Mouse (Mus musculus) hindbrain, embryonic 12.5 days (tissue): ENCODE data around the gene Ercc8. TPM values are rescaled to one million over a fixed set of nuclear protein-coding genes. Genes with fewer than 3 reads are reported as not detected.

Source experiments
- ATAC-seq: fragments of 200-750 bp; cut with Nextera tagmentation; 2 replicates; pipeline ENCODE4 v1.8.0; 2017; ENCODE audit warnings: moderate TSS enrichment; ENCODE audit not compliant: low FRiP score
- H3K27ac ChIP-seq: fragments of 300-500 bp; sonication (generic); 2 replicates; pipeline ENCODE4 v1.5.1; 2016; ENCODE audit warnings: mild to moderate bottlenecking
- H3K27me3 ChIP-seq: fragments of 300-500 bp; sonication (generic); 2 replicates; pipeline ENCODE4 v1.6.1; 2016; ENCODE audit warnings: mild to moderate bottlenecking
- H3K36me3 ChIP-seq: fragments of 300-500 bp; sonication (generic); 2 replicates; pipeline ENCODE4 v1.6.1; 2016; ENCODE audit warnings: mild to moderate bottlenecking
- H3K4me1 ChIP-seq: fragments of 300-500 bp; sonication (generic); 2 replicates; pipeline ENCODE4 v1.6.1; 2016
- H3K4me2 ChIP-seq: fragments of 300-500 bp; sonication (generic); replicated peaks from 2 replicates; pipeline ENCODE4 v1.6.1; 2016; ENCODE audit warnings: mild to moderate bottlenecking
- H3K4me3 ChIP-seq: fragments of 300-500 bp; sonication (generic); 2 replicates; pipeline ENCODE4 v1.5.1; 2016; ENCODE audit warnings: mild to moderate bottlenecking
- H3K9ac ChIP-seq: fragments of 300-500 bp; sonication (generic); 2 replicates; pipeline ENCODE4 v1.6.1; 2016; ENCODE audit warnings: mild to moderate bottlenecking, moderate library complexity
- H3K9me3 ChIP-seq: fragments of 300-500 bp; sonication (generic); replicated peaks from 2 replicates; pipeline ENCODE4 v1.6.1; 2016; ENCODE audit warnings: mild to moderate bottlenecking
- WGBS: fragments of 180-500 bp; shearing (Covaris S2); methylation state at CpG from one replicate; pipeline ENCODE4 v1.1.7; 2016; 5-methylcytosine and 5-hydroxymethylcytosine counted together
- polyA plus RNA-seq: library from polyadenylated mRNA; unstranded; fragments of >200 nt; fragmentation: Nextera tagmentation; extraction: Ambion mirVana; gene quantifications from 2 replicates; pipeline ENCODE4 v1.2.1, GENCODE M21; 2016

Ercc8 gene
- polyA plus RNA-seq, 1 experiment from 2014 or later = 21.5 TPM

DNA sequence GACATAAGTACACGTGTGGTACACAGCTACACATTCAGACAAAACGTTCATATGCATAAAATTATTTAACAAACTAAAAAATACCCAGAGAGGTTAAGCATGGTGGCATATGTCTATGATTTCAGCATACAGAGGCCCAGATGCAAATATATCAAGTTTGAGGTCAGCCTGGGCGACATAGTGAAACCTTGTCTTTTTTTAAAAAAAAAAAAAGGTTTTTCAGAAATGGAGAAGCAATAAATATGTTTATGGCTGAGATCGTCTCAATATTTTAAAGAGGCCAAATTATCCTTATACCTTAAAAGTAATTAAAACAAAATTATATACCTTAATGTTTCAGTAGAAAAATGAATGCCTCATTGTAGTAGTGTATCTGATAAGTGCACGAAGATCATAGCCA is 49.6 kb downstream of the Ercc8 start:
- Histone ChIP-seq H3K36me3 (no peaks in the 10 kb centered on the region), H3K27ac (no peak overlapping the region), H3K9ac (no peak overlapping the region), H3K4me3 (no peak overlapping the region), H3K9me3 (no peaks in the 10 kb centered on the region), H3K4me2 (no peak overlapping the region), H3K4me1 (no peaks in the 10 kb centered on the region), H3K27me3 (peaks cover under 1% of the 10 kb centered on the region; the same call in 1 of the 2 replicates)
- no peak for ATAC-seq
- WGBS = 77% methylated on average over 5 of the region's 5 CpGs

DNA sequence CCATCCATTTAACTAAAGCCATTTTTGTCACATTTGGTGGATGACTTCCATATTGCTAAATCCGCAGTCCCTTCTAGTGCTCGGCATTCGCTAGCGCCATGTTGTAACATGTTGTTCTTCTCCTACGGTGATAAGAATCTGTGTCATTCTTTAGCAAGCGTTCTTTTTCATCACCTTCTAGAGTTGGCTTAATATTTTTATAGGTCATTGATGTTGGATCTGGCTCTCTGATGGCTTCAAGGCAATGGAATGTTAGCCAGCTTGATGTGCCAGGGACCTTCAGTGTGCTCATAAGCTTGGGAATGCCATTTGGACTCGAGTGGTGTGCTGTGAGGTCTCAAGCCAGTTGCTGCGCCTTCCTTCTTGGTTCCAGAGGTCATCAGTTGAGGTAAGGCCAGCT is 52.4 kb downstream of the Ercc8 start:
- Histone ChIP-seq H3K4me3 (no peak overlapping the region), H3K9ac (no peak overlapping the region), H3K4me2 (no peak overlapping the region), H3K27me3 (peaks cover 27% of the 10 kb centered on the region), H3K9me3 (no peaks in the 10 kb centered on the region), H3K4me1 (peaks cover 7% of the 10 kb centered on the region; the same call in 1 of the 2 replicates), H3K27ac (no peak overlapping the region), H3K36me3 (no peaks in the 10 kb centered on the region)
- WGBS = 93% methylated on average over 8 of the region's 8 CpGs
- no peak for ATAC-seq

DNA sequence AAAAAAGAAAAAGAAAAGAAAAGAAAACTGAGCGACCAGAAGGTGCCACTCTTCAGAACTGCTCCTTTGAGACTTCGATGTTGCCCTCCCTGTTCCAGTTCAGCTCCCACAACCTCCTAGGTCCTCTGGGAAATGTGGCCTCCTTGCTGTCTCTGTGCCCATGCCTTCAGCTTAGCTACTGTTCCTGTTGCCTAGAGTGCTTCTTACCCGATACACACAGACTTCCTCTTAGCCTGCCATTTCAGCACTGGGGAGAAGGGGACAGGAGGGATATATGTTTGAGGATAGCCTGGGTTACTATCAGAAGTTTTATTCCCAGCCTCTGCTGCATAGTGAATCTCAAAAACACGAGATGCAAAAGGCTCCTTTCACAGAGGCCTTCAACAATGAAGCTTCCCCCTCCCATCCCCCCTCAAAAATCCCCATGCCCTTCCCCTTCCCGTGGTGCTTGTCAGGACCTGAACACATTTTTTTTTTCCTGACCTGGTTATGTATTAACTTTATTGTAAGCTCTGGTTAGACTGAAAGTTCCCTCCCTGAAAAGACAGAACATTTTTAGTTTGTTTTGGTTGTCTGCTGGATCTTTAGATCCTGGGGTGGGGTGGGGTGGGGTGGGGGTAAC is 54.0 kb downstream of the Ercc8 start:
- Histone ChIP-seq H3K27me3 (peaks cover 34% of the 10 kb centered on the region), H3K36me3 (no peaks in the 10 kb centered on the region), H3K4me1 (peaks cover 7% of the 10 kb centered on the region; the same call in 1 of the 2 replicates), H3K9me3 (no peaks in the 10 kb centered on the region), H3K4me3 (no peak overlapping the region), H3K9ac (no peak overlapping the region), H3K4me2 (no peak overlapping the region), H3K27ac (no peak overlapping the region)
- WGBS = 50% methylated on average over 5 of the region's 5 CpGs
- no peak for ATAC-seq

DNA sequence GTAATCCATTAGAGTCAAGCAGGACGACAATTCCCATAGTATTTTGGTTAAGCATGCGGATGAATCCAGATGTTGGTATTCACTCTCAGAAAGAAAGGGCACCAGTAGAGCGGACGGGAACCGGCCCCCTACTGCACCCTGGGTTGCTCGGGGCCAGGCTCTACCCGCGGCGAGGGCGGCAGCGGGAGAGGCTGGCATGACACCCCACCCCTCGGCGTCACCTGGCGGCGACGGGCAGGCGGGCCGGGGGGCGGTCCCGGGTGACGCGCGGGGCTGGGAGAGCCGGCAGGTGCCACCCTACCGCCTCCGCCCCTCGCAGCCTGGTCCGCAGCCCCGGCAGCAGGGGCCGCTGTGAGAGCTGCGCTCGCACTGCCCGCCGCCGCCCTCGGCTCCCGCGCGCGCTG is 55.6 kb downstream of the Ercc8 start, which contains the start of gene Elovl7:
Elovl7 (plus strand) TSS at position 324 of the 404 bp plus-strand sequence.
- Histone ChIP-seq H3K4me3 (peak within 1 kb of the TSS; percentile 76), H3K4me1 (peaks cover 7% of the 10 kb centered on the region; the same call in 1 of the 2 replicates), H3K4me2 (peak within 1 kb of the TSS; percentile 100), H3K36me3 (no peaks in the 10 kb centered on the region), H3K9ac (peak within 1 kb of the TSS; percentile 70), H3K27ac (no peak within 1 kb of the TSS), H3K9me3 (no peaks in the 10 kb centered on the region), H3K27me3 (peaks cover 46% of the 10 kb centered on the region)
- ATAC-seq = peak; percentile 89
- WGBS = under 1% methylated on average over 25 of the region's 40 CpGs

DNA sequence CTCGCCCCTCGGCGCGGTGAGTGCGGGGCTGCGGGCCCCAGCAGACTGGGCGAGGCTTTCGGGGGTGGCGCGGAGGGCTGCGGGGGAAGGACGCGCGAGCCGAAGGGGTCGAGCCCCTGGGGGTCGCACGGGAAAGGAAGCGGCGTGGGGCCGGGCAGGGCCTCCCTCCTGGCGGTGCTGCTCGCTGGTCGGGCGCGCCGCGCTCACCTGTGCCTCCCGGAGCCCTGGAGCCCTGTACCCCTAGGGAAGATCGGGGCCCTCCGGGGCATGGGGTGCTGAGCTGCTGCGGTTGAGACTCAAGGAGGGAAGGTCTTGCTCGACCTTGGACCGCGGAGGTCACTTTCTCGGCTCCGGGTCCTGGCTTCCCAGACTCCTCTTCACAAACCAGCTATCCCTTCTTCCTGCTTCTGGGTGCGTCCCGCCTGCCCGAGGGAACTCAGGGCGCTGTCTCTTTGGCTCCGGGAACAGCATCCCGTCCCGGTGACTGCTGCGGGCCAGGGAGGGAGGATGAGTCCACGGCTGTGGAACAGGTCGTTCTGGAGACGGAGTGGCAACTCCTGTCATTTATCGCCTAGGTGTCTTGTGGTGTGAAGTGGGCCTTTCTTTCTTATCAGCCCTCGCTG is 56.1 kb downstream of the Ercc8 start:
- no peaks in the 10 kb centered on the region for H3K9me3 ChIP-seq
- H3K9ac ChIP-seq = peak overlapping the region; percentile 70
- peak overlapping the region; percentile 76 for H3K4me3 ChIP-seq
- H3K27me3 ChIP-seq = peaks cover 46% of the 10 kb centered on the region
- H3K4me2 ChIP-seq = peak overlapping the region; percentile 100
- H3K36me3 ChIP-seq = no peaks in the 10 kb centered on the region
- peaks cover 7% of the 10 kb centered on the region; the same call in 1 of the 2 replicates for H3K4me1 ChIP-seq
- no peak overlapping the region for H3K27ac ChIP-seq
- peak; percentile 79 for ATAC-seq
- under 1% methylated on average over 38 of the region's 50 CpGs for WGBS

DNA sequence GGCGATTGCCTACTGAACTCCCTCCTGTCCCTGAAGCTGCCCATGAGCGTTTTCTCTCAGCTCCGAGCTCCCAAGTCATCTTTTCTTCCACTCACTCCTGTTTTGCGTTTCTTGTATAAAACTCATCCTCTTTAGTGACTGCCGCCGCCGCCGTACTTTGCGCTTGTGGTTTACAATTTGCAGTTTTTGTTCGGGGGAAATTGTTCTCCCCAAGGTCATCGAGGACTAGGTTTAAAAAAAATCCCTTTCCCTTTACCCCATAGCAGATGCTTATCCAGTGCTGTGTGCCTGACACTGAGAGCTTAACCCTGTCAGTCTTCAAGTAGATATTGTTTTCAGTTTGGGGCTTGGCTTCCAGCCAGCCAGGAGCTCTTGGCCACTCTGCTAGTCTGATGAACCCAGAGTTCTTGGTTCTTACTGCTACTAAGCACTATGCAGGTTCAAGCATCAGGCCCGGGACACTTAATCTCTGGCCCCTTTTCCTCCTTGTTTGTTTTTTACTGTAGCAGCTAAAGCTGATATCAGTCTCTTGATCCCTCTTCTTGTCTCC is 56.8 kb downstream of the Ercc8 start:
- Histone ChIP-seq H3K4me2 (peak overlapping the region; percentile 100), H3K9ac (0 out of 2 replicates have a peak overlapping the region, but pooled peaks have one; percentile 70), H3K27me3 (peaks cover 46% of the 10 kb centered on the region), H3K4me3 (peak overlapping the region; percentile 76), H3K36me3 (no peaks in the 10 kb centered on the region), H3K9me3 (no peaks in the 10 kb centered on the region), H3K27ac (no peak overlapping the region), H3K4me1 (peaks cover 7% of the 10 kb centered on the region; the same call in 1 of the 2 replicates)
- ATAC-seq = no peak
- 5% methylated on average over 12 of the region's 12 CpGs for WGBS

DNA sequence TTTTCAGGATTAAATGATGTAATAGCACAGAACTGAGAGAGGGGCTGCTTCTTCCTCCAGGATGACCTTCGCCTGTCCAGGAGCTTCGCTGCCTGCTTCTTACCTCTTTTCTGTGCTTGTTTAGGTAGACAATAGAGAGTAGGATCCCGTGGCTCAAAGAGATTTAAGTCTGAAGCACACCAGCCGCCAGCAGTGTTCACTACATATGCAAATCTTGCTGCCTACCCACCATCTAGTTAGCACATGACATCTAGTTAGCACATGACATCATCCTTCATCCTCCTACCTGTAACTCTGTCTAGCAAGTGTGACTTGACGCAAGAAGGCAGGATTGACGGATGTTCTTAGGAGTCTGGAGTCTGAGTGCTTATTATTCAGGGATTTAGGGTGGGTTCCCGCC is 61.2 kb downstream of the Ercc8 start:
- no peak for ATAC-seq
- Histone ChIP-seq H3K4me1 (peaks cover 6% of the 10 kb centered on the region; the same call in 1 of the 2 replicates), H3K27ac (no peak overlapping the region), H3K9ac (no peak overlapping the region), H3K27me3 (peaks cover 31% of the 10 kb centered on the region), H3K4me2 (no peak overlapping the region), H3K9me3 (no peaks in the 10 kb centered on the region), H3K36me3 (no peaks in the 10 kb centered on the region), H3K4me3 (no peak overlapping the region)
- WGBS = 78% methylated on average over 7 of the region's 7 CpGs

DNA sequence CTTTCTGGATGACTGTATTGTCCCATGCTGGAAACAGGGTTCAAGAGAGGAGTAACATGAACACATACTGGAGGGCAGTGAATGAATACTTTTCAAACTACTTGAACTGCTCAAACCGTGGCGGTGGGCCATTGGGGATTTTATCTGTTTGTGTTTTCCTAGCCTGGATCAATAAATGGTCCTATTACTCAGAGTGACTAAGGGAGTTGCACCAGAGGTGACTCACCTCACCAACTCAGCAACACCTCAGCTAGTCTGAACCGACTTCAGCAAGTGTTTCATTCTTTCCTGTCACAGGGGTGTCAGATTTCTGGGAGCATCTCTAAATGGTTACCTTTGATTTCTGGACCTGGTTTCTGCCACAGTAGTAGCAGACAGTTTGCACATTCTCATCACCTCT is 70.7 kb downstream of the Ercc8 start:
- Histone ChIP-seq H3K27me3 (no peaks in the 10 kb centered on the region), H3K4me3 (no peak overlapping the region), H3K9me3 (no peaks in the 10 kb centered on the region), H3K36me3 (no peaks in the 10 kb centered on the region), H3K27ac (no peak overlapping the region), H3K9ac (no peak overlapping the region), H3K4me2 (no peak overlapping the region), H3K4me1 (no peaks in the 10 kb centered on the region)
- no peak for ATAC-seq
- 81% methylated on average over 3 of the region's 3 CpGs for WGBS

DNA sequence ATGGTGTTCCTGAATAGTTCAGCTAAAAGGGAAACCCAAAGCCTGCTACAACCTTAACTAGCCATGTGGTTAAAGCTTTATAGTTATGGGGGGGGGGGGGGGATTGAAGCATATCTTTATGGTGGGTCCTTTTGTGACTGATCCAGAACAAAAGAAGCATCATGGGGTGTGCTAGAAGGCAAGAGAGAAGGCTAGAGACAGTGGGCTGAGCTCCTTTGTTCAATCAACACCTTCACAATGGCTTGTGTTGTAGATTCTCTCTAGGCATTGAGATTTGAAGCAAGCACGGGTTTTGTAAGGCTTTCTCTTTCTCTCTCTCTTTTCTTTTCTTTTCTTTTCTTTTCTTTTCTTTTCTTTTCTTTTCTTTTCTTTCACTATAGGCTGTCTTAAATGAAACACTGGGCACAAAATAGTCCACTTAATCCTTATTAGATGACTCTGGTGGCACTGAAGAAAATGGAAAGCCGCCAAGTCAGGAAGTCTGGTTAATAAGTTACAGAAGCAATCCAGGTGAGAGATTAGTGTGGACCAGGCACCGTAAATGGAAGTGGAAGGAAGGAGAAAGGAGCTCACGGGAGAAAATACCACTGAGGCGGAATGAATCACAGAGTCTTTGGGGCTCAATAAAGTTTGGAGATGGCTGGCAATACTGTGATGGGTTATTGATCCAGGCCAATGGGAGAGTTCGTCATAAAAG is 71.3 kb downstream of the Ercc8 start:
- no peaks in the 10 kb centered on the region for H3K27me3 ChIP-seq
- no peaks in the 10 kb centered on the region for H3K36me3 ChIP-seq
- H3K9me3 ChIP-seq = no peaks in the 10 kb centered on the region
- WGBS = 62% methylated on average over 6 of the region's 6 CpGs
- no peak overlapping the region for H3K27ac ChIP-seq
- H3K4me3 ChIP-seq = no peak overlapping the region
- H3K9ac ChIP-seq = no peak overlapping the region
- no peaks in the 10 kb centered on the region for H3K4me1 ChIP-seq
- ATAC-seq = no peak
- H3K4me2 ChIP-seq = no peak overlapping the region

DNA sequence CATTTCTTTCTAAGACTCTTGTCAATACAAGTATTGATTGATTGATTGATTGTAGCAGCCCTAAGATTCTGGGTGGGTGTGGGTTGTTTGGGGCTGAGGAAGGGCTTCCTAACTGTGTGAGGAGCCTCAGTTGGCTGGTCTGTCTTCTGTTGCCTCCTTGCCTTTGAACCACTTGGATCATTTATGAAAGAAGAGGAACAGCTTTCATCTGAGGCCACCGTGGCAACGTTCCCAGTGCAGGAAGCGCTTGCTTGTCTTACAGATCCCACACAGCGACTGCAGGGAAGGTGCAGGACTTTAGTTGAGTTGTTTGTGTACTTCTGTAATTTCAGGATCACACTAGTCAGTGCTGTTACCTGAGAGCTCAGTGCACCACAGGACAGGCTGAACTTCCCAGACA is 81.5 kb downstream of the Ercc8 start:
- no peaks in the 10 kb centered on the region for H3K36me3 ChIP-seq
- H3K9me3 ChIP-seq = no peaks in the 10 kb centered on the region
- H3K4me3 ChIP-seq = no peak overlapping the region
- H3K27me3 ChIP-seq = no peaks in the 10 kb centered on the region
- no peak overlapping the region for H3K4me2 ChIP-seq
- H3K9ac ChIP-seq = no peak overlapping the region
- no peaks in the 10 kb centered on the region for H3K4me1 ChIP-seq
- no peak for ATAC-seq
- 77% methylated on average over 4 of the region's 4 CpGs for WGBS
- H3K27ac ChIP-seq = no peak overlapping the region

DNA sequence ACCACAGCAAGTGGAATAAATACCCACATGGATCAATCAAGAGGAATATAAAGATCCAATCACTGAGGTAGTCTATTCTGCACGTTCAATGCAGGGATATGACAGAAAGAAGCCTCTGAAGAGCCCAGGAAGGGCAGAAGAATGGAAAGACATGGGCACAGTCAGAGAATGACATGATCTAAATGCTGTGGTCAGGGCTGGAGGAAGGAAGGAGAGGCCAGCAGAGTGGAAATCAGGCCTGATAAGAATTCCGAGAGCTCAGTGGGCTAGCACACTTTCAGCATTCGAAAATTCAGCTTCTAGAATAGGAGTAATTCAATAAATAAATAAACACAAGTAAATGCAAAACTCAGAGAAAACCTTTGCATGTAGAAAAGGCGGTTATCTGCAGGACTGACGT is 83.2 kb downstream of the Ercc8 start:
- no peak overlapping the region for H3K9ac ChIP-seq
- no peak overlapping the region for H3K27ac ChIP-seq
- H3K4me1 ChIP-seq = no peaks in the 10 kb centered on the region
- 86% methylated on average over 5 of the region's 5 CpGs for whole genome bisulfite sequencing
- H3K4me2 ChIP-seq = no peak overlapping the region
- H3K36me3 ChIP-seq = no peaks in the 10 kb centered on the region
- no peaks in the 10 kb centered on the region for H3K27me3 ChIP-seq
- H3K9me3 ChIP-seq = no peaks in the 10 kb centered on the region
- no peak overlapping the region for H3K4me3 ChIP-seq
- ATAC-seq = no peak
